Mouse (Mus musculus): ENCODE measurements around the gene Cirbp. TPM values are rescaled to one million over a fixed set of nuclear protein-coding genes. Genes with fewer than 3 reads are reported as not detected.

Gene Cirbp
- polyA plus RNA-seq, 1 experiment = 62.8 TPM

DNA sequence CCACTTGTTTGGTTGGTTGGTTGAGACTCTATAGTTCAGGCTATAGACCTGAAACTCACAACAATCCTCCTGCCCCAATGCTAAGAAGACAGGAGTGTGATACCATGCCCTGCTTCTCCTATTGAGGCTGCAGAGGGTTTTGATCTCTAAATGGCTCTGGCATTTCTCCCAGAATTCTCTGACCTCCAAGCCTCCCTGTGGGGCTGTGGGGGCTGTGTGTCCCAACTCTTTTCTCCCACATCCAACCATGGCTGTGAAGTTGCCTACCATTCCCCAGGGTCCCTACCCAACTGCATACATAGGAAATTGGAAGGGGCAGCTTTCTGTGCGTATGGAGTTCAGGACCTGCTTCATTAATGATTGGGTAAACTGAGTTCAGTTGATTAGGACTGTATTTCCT, 30.4 kb downstream of the Cirbp start:
- TF ChIP-seq GATA1 (IDR thresholded peaks at IDR 0.05; ENCODE audit: low read length) = no peak

DNA sequence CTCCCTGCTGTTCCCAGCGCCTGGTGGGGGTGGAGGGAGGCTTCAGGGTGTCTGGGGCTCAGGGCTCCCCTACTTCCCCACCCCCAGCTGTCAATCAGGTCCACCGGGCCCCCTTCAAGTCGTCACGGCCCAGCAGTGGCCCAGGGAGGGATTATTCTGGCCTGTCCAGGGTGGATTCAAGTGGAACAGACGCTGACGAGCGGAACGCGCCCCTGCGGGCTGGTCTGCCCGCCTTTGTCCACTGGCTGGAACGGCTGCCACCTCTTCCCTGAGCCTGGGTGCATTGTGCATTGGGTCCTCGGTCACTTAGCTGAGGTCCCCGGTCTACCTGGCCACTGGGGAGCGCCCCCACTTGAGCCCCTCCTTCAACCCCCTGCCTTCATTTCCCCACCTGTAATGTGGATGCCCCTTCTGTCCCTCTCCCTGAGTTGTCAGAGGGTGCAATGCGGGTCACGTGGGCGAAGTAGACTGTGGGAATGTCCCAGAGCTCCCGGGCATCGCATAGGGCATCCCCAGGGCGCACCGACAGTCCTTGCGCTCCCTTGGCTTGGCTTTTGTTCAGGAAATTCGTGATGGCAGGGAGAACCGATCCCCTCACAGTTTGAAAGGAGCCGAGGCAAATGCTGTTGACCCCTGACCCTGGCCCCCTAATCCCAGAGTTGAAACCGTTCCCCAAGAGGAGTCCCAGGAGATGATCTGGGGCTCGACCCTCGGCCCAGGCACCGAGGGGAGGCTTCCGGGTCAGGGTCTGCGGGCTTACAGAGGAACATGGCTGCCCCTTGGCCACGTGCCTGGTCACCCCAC, 31.2 kb downstream of the Cirbp start:
- no peak for TF ChIP-seq GATA1 (IDR thresholded peaks at IDR 0.05; ENCODE audit: low read length)

DNA sequence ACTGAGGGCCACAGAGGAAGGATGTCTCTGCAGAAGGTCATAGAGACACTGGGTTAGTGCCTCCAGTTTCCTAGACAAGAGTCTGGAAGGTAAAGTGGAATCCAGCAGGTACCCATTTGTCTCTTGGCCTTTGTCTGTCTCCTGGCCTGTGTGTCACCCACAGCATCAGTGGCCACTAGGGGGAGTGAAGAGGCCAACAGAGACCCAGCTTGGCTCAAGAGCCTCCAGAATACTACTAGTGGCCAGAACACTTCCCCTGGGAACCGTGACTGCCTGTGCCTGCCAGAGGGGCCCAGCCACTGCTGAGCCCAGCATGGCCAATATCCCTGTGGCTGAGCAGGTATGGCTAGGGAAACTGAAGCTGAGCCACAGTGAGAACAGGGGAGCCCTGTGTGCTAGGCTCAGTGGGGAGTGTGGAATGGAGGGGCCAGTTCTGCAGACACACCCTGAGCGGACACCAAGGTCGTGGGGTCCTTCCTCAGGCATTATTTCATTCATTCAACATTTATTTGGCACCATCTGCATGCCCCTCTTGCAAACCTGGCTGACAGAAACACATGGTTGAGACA, 33.7 kb downstream of the Cirbp start:
- no peak for TF ChIP-seq GATA1 (IDR thresholded peaks at IDR 0.05; ENCODE audit: low read length)

DNA sequence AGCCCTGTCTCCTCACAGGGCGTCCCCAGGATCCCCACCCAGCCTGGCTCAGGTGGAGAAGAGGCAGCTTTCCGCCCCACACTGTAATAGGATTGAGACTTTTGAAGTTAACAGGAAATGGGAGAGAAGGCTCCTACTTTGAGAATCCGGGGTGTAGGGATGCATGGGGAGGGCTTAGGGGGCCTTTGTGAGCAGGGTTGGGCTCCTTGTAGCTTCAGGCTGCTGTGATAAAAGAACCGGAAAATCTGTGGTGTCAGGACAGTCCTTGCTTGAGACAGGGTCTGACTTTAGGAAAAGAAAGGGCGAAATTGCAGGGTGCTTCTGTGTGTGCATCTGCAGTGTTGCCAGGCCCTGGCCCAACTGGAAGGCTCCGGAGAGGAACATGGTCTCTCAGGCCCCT, 34.7 kb downstream of the Cirbp start:
- no peak for TF ChIP-seq GATA1 (IDR thresholded peaks at IDR 0.05; ENCODE audit: low read length)

DNA sequence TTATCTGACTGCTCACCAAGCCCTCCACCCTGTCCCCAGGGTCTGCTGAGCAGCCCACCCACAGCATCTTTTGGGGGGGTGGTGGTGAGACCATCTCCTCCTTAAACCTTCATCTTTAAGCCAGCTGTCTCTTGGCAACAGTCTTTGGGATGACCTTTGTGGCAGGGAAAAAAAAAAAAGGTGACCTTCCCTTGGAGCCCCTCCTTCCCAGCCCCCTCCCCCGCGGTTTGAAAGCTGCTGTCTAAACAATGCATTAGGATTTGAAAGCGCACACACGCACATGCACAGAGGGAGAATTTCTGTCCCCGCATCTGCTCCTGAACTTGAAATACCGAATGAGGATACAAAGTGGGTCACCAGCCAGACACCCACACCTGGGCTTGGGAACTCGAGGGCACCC, 38.3 kb downstream of the Cirbp start:
- no peak for TF ChIP-seq GATA1 (IDR thresholded peaks at IDR 0.05; ENCODE audit: low read length)

DNA sequence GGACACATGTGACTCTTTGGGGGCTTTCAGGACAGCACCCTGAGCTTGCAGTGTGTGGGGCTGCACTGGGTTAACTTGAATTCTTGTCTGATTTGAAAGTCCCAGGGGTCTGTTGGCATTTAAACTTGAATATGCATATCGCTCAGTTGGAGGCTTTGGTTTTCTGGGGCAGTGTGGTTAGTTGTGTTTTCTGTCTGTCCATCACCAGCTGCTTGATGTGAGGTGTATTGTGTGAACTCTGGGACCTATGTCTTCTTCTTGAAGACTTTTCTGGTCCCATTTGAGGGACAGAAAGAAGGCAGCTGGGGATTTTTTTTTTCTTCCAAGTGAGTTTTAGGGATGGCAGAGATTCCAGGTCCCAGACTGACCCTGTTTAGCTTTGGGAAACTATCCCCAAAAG, 41.4 kb downstream of the Cirbp start:
- TF ChIP-seq GATA1 (IDR thresholded peaks at IDR 0.05; ENCODE audit: low read length) = no peak

DNA sequence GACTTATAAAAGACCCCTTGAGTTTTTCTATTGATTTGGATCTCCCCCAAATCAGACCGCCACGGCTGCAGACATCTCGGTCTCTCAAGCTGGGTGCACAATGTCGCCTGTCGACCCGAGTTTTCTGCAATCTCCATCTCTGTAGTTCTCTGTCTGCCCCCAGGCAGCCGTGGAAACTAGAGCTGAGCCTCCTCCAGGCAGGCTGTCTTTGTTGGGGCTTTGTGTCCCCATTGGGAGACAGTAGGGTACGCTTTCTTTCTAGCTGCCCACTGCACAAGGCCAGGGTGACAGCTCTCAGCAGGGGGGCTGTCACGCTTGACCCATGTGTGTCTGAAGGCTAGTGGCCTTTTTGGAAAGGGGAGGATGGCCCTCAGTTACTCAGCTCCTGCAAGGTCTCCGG, 41.9 kb downstream of the Cirbp start:
- no peak for TF ChIP-seq GATA1 (IDR thresholded peaks at IDR 0.05; ENCODE audit: low read length)

DNA sequence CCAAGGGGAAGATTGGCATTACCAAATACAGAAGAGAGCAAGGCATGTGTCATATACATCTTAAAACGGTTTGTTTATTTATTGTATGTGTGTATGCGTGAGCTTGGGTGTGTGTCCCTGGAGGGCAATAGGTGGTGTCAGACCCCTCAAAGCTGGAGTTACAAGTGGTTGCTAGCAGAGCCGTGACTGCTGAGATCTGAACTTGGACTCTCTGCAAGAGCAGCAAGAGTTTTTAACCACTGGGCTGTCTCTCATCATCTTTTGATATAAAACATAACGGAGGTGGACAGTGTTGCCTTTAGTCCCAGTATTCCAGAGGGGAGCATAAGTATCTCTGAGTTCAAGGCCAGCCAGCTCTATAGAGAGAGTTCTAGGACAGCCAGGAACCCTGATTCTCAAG, 42.5 kb downstream of the Cirbp start:
- TF ChIP-seq GATA1 (IDR thresholded peaks at IDR 0.05; ENCODE audit: low read length) = no peak

DNA sequence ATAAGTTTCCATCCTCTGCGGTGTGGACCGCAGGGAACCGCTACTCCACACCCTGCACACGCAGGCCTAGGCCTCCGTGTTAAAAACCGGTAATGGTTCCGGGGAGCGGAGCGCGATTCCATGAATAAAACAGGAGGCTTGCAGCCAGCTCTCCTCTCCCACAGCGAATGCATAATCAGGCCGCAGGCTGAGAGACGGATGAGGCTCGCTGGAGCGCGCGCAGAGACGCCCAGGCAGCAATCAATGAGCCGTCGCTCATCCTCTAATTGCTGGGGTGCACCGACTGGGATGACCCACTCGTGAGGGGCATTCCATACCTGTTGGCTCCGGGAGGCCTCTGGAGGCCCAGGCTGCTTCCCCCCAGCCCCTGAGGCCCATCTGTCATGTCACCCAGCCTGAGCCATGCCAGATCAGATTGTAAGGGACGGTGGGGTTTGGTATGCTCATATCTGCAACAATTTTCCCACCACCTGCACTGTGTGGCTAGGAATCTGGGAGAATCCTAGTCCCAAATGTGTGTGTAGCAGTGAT, 43.1 kb downstream of the Cirbp start:
- no peak for TF ChIP-seq GATA1 (IDR thresholded peaks at IDR 0.05; ENCODE audit: low read length)

DNA sequence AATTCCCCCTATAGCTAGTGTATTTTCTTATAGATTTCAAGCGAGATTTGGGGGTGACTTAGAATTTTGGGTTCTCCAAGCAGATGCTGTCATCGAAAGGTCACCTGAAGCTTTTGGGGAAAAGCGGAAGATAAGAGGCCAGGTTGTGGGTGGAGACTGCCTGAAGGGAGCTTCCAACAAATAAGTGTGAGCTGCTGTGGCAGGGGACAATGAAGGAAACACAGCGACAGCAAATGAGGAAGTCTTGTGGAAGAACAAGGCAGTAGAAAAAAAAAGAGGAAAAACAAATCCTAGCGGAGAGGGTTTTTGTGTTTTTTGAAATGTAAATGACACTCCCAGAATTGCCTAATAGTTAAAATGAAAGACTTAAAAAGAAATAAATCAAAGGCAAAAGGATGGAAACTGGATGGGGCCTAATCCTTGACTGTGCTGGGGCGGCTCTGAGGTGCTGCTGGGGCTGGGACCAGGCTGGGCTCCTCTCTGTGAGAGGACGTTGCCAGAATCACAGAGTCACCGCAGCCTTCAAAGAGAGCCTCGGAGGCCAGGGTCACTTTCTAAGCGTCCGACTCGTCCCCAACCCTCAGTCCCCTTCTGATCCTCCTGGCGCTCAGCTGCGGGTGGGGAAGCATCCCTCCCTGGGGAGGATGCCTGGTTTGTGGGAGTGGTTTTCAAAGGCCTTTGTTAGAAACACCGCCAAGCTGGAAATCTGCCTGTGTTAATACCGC, 49.4 kb downstream of the Cirbp start:
- TF ChIP-seq GATA1 (IDR thresholded peaks at IDR 0.05; ENCODE audit: low read length) = no peak

DNA sequence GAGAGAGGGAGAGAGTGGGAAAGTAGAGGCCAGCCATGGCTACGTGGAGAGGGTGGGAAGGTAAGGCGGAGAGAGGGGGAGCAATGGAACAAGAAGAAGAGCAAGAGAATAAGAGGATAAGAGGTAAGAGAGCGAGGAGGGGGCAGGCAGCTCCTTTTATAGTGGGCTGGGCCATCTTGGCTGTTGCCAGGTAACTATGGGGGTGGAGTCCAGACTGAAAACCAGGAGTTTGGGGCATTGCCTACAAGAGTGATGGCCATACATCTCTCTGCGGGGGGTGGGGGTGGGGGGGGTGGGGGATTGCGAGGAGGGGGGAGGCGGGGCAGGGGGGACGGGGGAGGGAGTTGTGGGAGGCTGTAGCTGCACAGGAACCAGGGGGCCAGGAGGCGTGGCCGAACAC, 54.9 kb downstream of the Cirbp start:
- TF ChIP-seq GATA1 (IDR thresholded peaks at IDR 0.05; ENCODE audit: low read length) = no peak

Other genes starting within 250 kb of the Cirbp start
- 0.53 and 0.82 TPM in 2 replicates for gene Kiss1r, start 249.0 kb upstream of the Cirbp start, polyA plus RNA-seq (2012)
- gene R3hdm4, start 244.8 kb upstream of the Cirbp start, polyA plus RNA-seq (2012) = 229 and 234 TPM in 2 replicates
- gene Arid3a, start 238.9 kb upstream of the Cirbp start, polyA plus RNA-seq (2012) = 99.9 and 103 TPM in 2 replicates
- 85.4 and 95.5 TPM in 2 replicates for gene Wdr18, start 205.8 kb upstream of the Cirbp start, polyA plus RNA-seq (2012)
- 0.05 and 0.08 TPM in 2 replicates for gene Grin3b, start 195.3 kb upstream of the Cirbp start, polyA plus RNA-seq (2012)
- gene Tmem259, start 181.7 kb upstream of the Cirbp start, polyA plus RNA-seq (2012) = 308 and 394 TPM in 2 replicates
- 11.4 and 12.4 TPM in 2 replicates for gene Cnn2, start 177.4 kb upstream of the Cirbp start, polyA plus RNA-seq (2012)
- gene Abca7, start 169.5 kb upstream of the Cirbp start, polyA plus RNA-seq (2012) = 23.5 and 25.3 TPM in 2 replicates
- gene Arhgap45, start 149.3 kb upstream of the Cirbp start, polyA plus RNA-seq (2012) = 160 and 189 TPM in 2 replicates
- gene Polr2e, start 126.2 kb upstream of the Cirbp start, polyA plus RNA-seq (2012) = 180 and 263 TPM in 2 replicates
- gene Gpx4, start 118.8 kb upstream of the Cirbp start, polyA plus RNA-seq (2012) = 1,603 and 2,372 TPM in 2 replicates
- 41.3 and 41.5 TPM in 2 replicates for gene Sbno2, start 60.4 kb upstream of the Cirbp start, polyA plus RNA-seq (2012)
- 140 and 143 TPM in 2 replicates for gene Stk11, start 50.2 kb upstream of the Cirbp start, polyA plus RNA-seq (2012)
- 1,550 and 1,866 TPM in 2 replicates for gene Atp5d, start 27.4 kb upstream of the Cirbp start, polyA plus RNA-seq (2012)
- 53.6 and 59.0 TPM in 2 replicates for gene Cbarp, start 25.1 kb upstream of the Cirbp start, polyA plus RNA-seq (2012)
- gene Midn, start 17.7 kb upstream of the Cirbp start, polyA plus RNA-seq (2012) = 227 and 254 TPM in 2 replicates
- gene 1600002K03Rik, start 7.0 kb downstream of the Cirbp start, polyA plus RNA-seq (2012) = 5.8 and 6.7 TPM in 2 replicates
- gene Efna2, start 13.5 kb downstream of the Cirbp start, polyA plus RNA-seq (2012) = 0.46 and 0.52 TPM in 2 replicates
- 37.4 and 39.5 TPM in 2 replicates for gene Mum1, start 60.4 kb downstream of the Cirbp start, polyA plus RNA-seq (2012)
- gene Ndufs7, start 83.1 kb downstream of the Cirbp start, polyA plus RNA-seq (2012) = 309 and 396 TPM in 2 replicates
- 0.26 and 0.35 TPM in 2 replicates for gene Gamt, start 95.0 kb downstream of the Cirbp start, polyA plus RNA-seq (2012)
- gene Dazap1, start 95.5 kb downstream of the Cirbp start, polyA plus RNA-seq (2012) = 512 and 653 TPM in 2 replicates
- 5,691 and 9,847 TPM in 2 replicates for gene Rps15, start 126.5 kb downstream of the Cirbp start, polyA plus RNA-seq (2012)
- gene Apc2, start 130.0 kb downstream of the Cirbp start, polyA plus RNA-seq (2012) = 0.04 and 0.15 TPM in 2 replicates
- gene 2310011J03Rik, start 154.6 kb downstream of the Cirbp start, polyA plus RNA-seq (2012) = 99.6 and 132 TPM in 2 replicates
- 3.5 and 4.3 TPM in 2 replicates for gene Pcsk4, start 163.5 kb downstream of the Cirbp start, polyA plus RNA-seq (2012)
- gene Reep6, start 164.0 kb downstream of the Cirbp start, polyA plus RNA-seq (2012) = 28.5 and 36.0 TPM in 2 replicates
- 30.2 and 32.7 TPM in 2 replicates for gene Adamtsl5, start 182.4 kb downstream of the Cirbp start, polyA plus RNA-seq (2012)
- not detected in 2 replicates for gene Plk5, start 190.5 kb downstream of the Cirbp start, polyA plus RNA-seq (2012)
- 44.6 and 53.8 TPM in 2 replicates for gene Mex3d, start 221.7 kb downstream of the Cirbp start, polyA plus RNA-seq (2012)
- gene Mbd3, start 233.6 kb downstream of the Cirbp start, polyA plus RNA-seq (2012) = 289 and 306 TPM in 2 replicates
- gene Uqcr11, start 240.8 kb downstream of the Cirbp start, polyA plus RNA-seq (2012) = 1,888 and 2,895 TPM in 2 replicates

All from G1E-ER4 (cell line).